Mouse (Mus musculus): ENCODE data around the gene Sprr1a. TPM values are rescaled to one million over a fixed set of nuclear protein-coding genes. Genes with fewer than 3 reads are reported as not detected.
"Not testable (repeated sequence)": the region's sequence is repeated elsewhere in the genome, so short reads cannot be mapped to it uniquely, and the experiment has no call there.

Sprr1a gene
- polyA plus RNA-seq (2015; fragmentation: Nextera tagmentation; extraction: Ambion mirVana) = 0.49 and 0.67 TPM in 2 replicates

DNA sequence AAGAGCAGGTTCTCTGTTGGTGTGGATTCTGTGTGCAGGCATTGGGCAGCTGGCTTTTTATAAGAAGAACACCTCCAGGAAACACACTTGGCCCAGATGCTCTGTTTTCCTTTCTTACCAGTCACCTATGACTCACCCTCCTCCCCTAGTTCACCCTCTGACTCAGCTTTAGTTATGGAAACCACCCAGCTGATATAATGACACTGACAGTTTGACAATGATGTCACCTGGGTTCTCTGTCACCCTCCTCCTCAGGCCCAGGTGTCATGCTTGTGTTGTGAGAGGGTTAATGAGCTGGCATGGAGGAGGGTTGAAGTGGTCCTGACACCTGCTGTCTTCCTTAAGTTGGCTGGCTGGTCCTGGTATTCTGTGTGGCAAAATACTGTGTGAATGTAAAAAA, at the start of gene Sprr1a:
Sprr1a (minus strand) TSS at position 33 of the 400 bp plus-strand sequence.
- H3K27me3 ChIP-seq = no peaks in the 10 kb centered on the region
- H3K9ac ChIP-seq = no peak within 1 kb of the TSS
- no peaks in the 10 kb centered on the region for H3K9me3 ChIP-seq
- H3K36me3 ChIP-seq = no peaks in the 10 kb centered on the region
- no peak within 1 kb of the TSS for H3K4me3 ChIP-seq
- ATAC-seq (ENCODE audit: low FRiP score, low read depth) = no peak
- H3K4me1 ChIP-seq = no peaks in the 10 kb centered on the region
- no peak within 1 kb of the TSS for H3K4me2 ChIP-seq (replicated peaks)
- H3K27ac ChIP-seq = no peak within 1 kb of the TSS

GRCm38 (mm10) chr3:92534411-92534810, 48.7 kb upstream of the Sprr1a start, which contains the start of gene 2310046K23Rik:
2310046K23Rik (minus strand) TSS chr3:92534511.
- Histone ChIP-seq H3K4me1 (no peaks in the 10 kb centered on the region), H3K27ac (no peak within 1 kb of the TSS), H3K9me3 (no peaks in the 10 kb centered on the region), H3K4me3 (no peak within 1 kb of the TSS), H3K36me3 (no peaks in the 10 kb centered on the region), H3K27me3 (no peaks in the 10 kb centered on the region), H3K9ac (no peak within 1 kb of the TSS), H3K4me2 (replicated peaks) (no peak within 1 kb of the TSS)
- WGBS = 89% methylated on average over 3 of the region's 3 CpGs
- ATAC-seq (ENCODE audit: low FRiP score, low read depth) = no peak

DNA sequence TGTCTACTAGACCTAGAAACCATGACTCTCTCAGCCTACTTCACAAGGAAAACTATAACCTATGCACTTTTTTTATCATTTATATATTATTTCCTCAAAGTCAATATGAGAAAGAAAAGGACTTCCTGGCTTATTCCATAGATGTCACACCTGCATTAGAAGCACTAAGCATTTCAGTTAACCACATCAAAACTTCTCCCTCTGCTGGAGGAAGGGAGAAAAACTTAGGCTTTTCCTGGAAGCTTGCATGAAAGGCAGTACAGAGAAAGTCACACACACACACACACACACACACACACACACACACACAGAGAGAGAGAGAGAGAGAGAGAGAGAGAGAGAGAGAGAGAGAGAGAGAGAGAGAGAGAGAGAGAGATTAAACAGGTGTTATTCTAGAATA, 26.6 kb upstream of the Sprr1a start:
- no peak overlapping the region for H3K27ac ChIP-seq
- H3K9me3 ChIP-seq = no peaks in the 10 kb centered on the region
- no peak overlapping the region for H3K4me2 ChIP-seq (replicated peaks)
- no peaks in the 10 kb centered on the region for H3K27me3 ChIP-seq
- no peak for ATAC-seq (ENCODE audit: low FRiP score, low read depth)
- no peak overlapping the region for H3K4me3 ChIP-seq
- no peaks in the 10 kb centered on the region for H3K4me1 ChIP-seq
- no peaks in the 10 kb centered on the region for H3K36me3 ChIP-seq
- H3K9ac ChIP-seq = no peak overlapping the region

DNA sequence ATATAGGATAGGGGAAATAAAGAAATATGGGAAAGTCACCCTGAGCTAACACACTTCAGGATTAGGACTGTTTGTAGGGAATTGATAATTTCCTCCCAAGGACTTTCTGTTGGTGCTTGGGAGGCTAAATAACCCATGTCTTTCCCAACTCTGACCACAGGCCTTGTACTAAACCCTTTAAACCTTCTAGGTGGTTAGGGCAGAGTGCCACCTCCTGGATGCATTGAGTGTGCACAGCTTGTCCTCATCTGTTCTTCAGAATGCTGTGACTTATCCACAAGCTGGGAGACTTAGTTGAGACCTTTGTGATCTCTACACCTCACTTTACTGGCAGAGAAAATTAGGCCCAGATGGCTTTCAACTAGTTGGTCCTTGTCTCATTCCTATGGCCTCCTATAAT, 25.1 kb upstream of the Sprr1a start:
- no peaks in the 10 kb centered on the region for H3K4me1 ChIP-seq
- no peak overlapping the region for H3K9ac ChIP-seq
- ATAC-seq (ENCODE audit: low FRiP score, low read depth) = no peak
- H3K9me3 ChIP-seq = no peaks in the 10 kb centered on the region
- no peaks in the 10 kb centered on the region for H3K27me3 ChIP-seq
- no peak overlapping the region for H3K27ac ChIP-seq
- no peak overlapping the region for H3K4me2 ChIP-seq (replicated peaks)
- H3K36me3 ChIP-seq = no peaks in the 10 kb centered on the region
- H3K4me3 ChIP-seq = no peak overlapping the region

GRCm38 (mm10) chr3:92508185-92508584, 22.5 kb upstream of the Sprr1a start:
- no peaks in the 10 kb centered on the region for H3K27me3 ChIP-seq
- no peak for ATAC-seq (ENCODE audit: low FRiP score, low read depth)
- H3K27ac ChIP-seq = no peak overlapping the region
- no peak overlapping the region for H3K4me2 ChIP-seq (replicated peaks)
- no peak overlapping the region for H3K4me3 ChIP-seq
- H3K9me3 ChIP-seq = no peaks in the 10 kb centered on the region
- no peaks in the 10 kb centered on the region for H3K4me1 ChIP-seq
- no peaks in the 10 kb centered on the region for H3K36me3 ChIP-seq
- H3K9ac ChIP-seq = no peak overlapping the region
- WGBS = 89% methylated on average over 1 of the region's 1 CpGs

DNA sequence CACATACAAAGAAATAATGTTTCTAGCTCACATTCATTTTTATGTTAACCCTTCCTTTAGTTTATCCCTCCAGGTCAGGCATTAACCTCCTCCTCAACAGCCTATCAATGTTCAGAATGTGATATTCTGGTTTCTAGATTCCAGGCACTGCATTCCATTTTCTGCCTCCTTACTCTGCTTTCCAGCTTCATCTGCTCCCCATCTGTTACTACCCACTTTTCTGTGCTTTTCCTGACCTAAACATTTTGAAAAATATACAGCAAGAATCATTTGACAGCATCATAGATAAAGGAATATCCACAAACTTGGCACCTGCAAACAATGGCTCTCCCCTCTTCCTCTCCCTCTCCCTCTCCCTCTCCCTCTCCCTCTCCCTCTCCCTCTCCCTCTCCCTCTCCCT, 17.8 kb upstream of the Sprr1a start:
- no peak for ATAC-seq (ENCODE audit: low FRiP score, low read depth)
- Histone ChIP-seq H3K4me3 (no peak overlapping the region), H3K36me3 (no peaks in the 10 kb centered on the region), H3K9ac (no peak overlapping the region), H3K4me2 (replicated peaks) (no peak overlapping the region), H3K27me3 (no peaks in the 10 kb centered on the region), H3K4me1 (no peaks in the 10 kb centered on the region), H3K9me3 (no peaks in the 10 kb centered on the region), H3K27ac (no peak overlapping the region)

GRCm38 (mm10) chr3:92500393-92500792, 14.7 kb upstream of the Sprr1a start, which contains the start of gene Sprr4:
Sprr4 (minus strand) TSS chr3:92500493.
- no peak for ATAC-seq (ENCODE audit: low FRiP score, low read depth)
- Histone ChIP-seq H3K4me3 (no peak within 1 kb of the TSS), H3K9ac (no peak within 1 kb of the TSS), H3K27me3 (no peaks in the 10 kb centered on the region), H3K4me2 (replicated peaks) (no peak within 1 kb of the TSS), H3K9me3 (no peaks in the 10 kb centered on the region), H3K36me3 (no peaks in the 10 kb centered on the region), H3K4me1 (no peaks in the 10 kb centered on the region), H3K27ac (no peak within 1 kb of the TSS)
- WGBS = 79% methylated on average over 1 of the region's 1 CpGs

DNA sequence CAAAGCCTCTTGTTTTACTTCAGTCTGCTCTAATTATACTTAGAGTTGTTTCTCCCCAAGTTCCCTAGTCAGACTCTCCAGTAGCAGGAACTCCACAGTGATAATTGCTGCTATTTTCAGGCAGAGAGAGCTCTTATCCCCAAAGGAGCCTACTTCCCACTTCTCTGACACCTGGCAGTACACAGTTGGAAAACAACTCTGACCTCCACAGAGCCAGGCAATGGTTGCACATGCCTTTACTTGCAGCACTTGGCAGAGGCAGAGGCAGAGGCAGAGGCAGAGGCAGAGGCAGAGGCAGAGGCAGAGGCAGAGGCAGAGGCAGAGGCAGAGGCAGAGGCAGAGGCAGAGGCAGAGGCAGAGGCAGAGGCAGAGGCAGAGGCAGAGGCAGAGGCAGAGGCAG, 4.6 kb upstream of the Sprr1a start:
- H3K9me3 ChIP-seq; H3K36me3 ChIP-seq; H3K27me3 ChIP-seq; H3K27ac ChIP-seq; H3K9ac ChIP-seq; ATAC-seq (ENCODE audit: low FRiP score, low read depth); H3K4me1 ChIP-seq; H3K4me3 ChIP-seq; H3K4me2 ChIP-seq (replicated peaks): not testable (repeated sequence)

DNA sequence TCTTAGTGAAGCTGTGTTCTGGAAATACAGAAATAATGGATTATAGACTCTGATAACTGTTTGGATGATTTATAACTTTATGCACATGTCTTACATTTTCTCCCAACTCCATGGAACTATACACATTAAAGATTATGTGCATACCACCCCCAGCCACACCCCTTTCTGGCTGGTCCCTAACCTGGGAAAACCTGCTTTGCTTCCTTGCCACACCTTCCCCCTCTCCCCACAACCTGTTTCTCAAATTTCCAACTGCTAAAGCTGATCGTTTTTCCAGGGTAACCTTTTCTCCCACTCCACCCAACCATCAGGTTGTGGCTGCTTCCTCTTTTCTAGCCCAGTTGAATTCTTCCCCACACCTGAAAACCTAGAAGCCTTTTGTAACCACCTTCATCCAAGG, 612 bp upstream of the Sprr1a start:
- ATAC-seq (ENCODE audit: low FRiP score, low read depth) = no peak
- no peak overlapping the region for H3K4me2 ChIP-seq (replicated peaks)
- H3K4me3 ChIP-seq = no peak overlapping the region
- no peak overlapping the region for H3K9ac ChIP-seq
- no peaks in the 10 kb centered on the region for H3K9me3 ChIP-seq
- no peaks in the 10 kb centered on the region for H3K4me1 ChIP-seq
- 22% methylated on average over 1 of the region's 1 CpGs for WGBS
- H3K27me3 ChIP-seq = no peaks in the 10 kb centered on the region
- H3K36me3 ChIP-seq = no peaks in the 10 kb centered on the region
- no peak overlapping the region for H3K27ac ChIP-seq

DNA sequence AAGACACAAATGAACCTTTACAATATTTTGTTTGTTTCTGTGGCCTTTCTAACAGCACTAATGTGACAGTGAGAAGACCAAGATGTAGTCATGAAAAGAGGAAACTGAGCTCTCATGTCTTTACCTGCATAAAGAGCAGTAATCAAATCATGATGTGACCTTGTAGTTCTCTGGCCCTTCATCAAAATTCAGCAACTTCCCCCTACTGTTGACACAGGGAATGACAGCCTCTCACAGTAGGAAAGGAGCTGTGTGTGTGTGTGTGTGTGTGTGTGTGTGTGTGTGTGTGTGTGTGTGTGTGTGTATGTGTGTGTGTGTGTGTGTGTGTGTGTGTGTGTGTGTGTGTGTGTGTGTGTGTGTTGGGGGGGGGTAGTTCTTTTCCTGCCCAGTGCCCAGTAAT, 4.4 kb downstream of the Sprr1a start:
- H3K4me2 ChIP-seq (replicated peaks); H3K9me3 ChIP-seq; H3K4me3 ChIP-seq; H3K27me3 ChIP-seq; H3K9ac ChIP-seq; H3K36me3 ChIP-seq; H3K4me1 ChIP-seq; ATAC-seq (ENCODE audit: low FRiP score, low read depth); H3K27ac ChIP-seq: not testable (repeated sequence)

DNA sequence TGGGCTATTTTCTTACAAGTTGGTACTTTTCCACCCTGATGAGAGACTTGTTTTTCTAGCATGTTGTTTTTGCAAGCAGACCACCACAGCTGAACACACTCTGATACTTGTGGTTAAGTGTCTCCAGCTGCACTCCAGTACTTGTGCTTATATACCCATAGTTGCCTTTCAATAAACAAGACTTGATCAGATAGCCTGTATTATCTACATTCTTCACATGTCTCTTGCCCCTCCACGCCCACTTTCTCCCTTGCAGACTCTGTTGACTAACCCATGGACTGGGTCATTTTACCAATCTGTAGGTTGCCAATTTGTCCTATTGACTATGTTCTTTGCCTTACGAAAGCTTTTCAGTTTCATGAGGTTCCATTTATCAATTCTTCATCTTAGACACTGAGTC, 15.6 kb downstream of the Sprr1a start:
- 80% methylated on average over 2 of the region's 2 CpGs for WGBS

GRCm38 (mm10) chr3:92467424-92467823, 18.3 kb downstream of the Sprr1a start:
- Histone ChIP-seq H3K27me3 (no peaks in the 10 kb centered on the region), H3K36me3 (no peaks in the 10 kb centered on the region), H3K4me1 (no peaks in the 10 kb centered on the region), H3K4me2 (replicated peaks) (no peak overlapping the region), H3K9me3 (no peaks in the 10 kb centered on the region), H3K9ac (no peak overlapping the region), H3K4me3 (no peak overlapping the region), H3K27ac (no peak overlapping the region)
- ATAC-seq (ENCODE audit: low FRiP score, low read depth) = no peak

More for the DNA sequence above, 15.6 kb downstream of the Sprr1a start:
- Histone ChIP-seq H3K9ac (no peak overlapping the region), H3K4me3 (no peak overlapping the region), H3K9me3 (no peaks in the 10 kb centered on the region), H3K4me2 (replicated peaks) (no peak overlapping the region), H3K36me3 (no peaks in the 10 kb centered on the region), H3K4me1 (no peaks in the 10 kb centered on the region), H3K27me3 (no peaks in the 10 kb centered on the region), H3K27ac (no peak overlapping the region)
- no peak for ATAC-seq (ENCODE audit: low FRiP score, low read depth)

- no peak overlapping the region for H3K4me2 ChIP-seq (replicated peaks)
- 75% methylated on average over 1 of the region's 1 CpGs for WGBS
- no peaks in the 10 kb centered on the region for H3K4me1 ChIP-seq
- no peak overlapping the region for H3K27ac ChIP-seq
- no peak overlapping the region for H3K4me3 ChIP-seq
- H3K9me3 ChIP-seq = no peaks in the 10 kb centered on the region
- H3K27me3 ChIP-seq = no peaks in the 10 kb centered on the region
- no peaks in the 10 kb centered on the region for H3K36me3 ChIP-seq
- ATAC-seq (ENCODE audit: low FRiP score, low read depth) = no peak
- H3K9ac ChIP-seq = no peak overlapping the region
These were observed 19.1 kb downstream of the Sprr1a start for GRCm38 (mm10) chr3:92466576-92466975.

DNA sequence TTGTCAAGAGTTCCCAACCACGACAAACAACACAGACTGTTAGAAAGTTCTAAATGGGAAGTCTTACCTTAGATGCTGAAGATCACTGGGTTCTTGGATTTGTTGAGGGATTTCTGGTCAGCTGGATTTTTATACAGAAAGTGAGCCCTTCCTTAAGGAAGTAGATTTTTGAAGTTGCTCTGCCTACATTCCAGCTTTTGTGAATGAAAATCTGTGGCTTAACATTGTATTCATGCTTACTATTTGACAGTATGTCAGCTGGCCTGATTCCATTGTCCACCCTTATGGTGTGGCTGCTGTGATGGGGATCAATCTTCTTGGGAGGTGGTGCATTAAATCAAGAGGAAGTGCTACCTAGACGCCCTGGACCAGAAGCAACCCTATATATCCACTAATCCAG, 27.1 kb downstream of the Sprr1a start, which contains the start of gene Sprr3:
Sprr3 (minus strand) TSS at position 101 of the 400 bp plus-strand sequence.
- Histone ChIP-seq H3K36me3 (no peaks in the 10 kb centered on the region), H3K9me3 (no peaks in the 10 kb centered on the region), H3K27ac (no peak within 1 kb of the TSS), H3K4me3 (no peak within 1 kb of the TSS), H3K27me3 (no peaks in the 10 kb centered on the region), H3K4me1 (no peaks in the 10 kb centered on the region), H3K9ac (no peak within 1 kb of the TSS), H3K4me2 (replicated peaks) (no peak within 1 kb of the TSS)
- whole genome bisulfite sequencing = 71% methylated on average over 2 of the region's 2 CpGs
- ATAC-seq (ENCODE audit: low FRiP score, low read depth) = no peak
